Mouse (Mus musculus): ENCODE data around the gene H2afy2. TPM values are rescaled to one million over a fixed set of nuclear protein-coding genes. Genes with fewer than 3 reads are reported as not detected.

The H2afy2 gene
- total and polyA plus RNA-seq, 3 experiments, result 0.25 TPM; not detected in 2

- H3K79me2 ChIP-seq (ENCODE audit: control insufficient read depth, insufficient read depth, low read length, poor library complexity), result no peaks in the 10 kb centered on the region
- no peaks in the 10 kb centered on the region for H3K4me1 ChIP-seq (ENCODE audit: control insufficient read depth in 1 of 2, insufficient read depth in 2 of 2, low read length in 2 of 2)
- no peak overlapping the region for H3K4me3 ChIP-seq (ENCODE audit: control insufficient read depth in 1 of 2, insufficient read depth in 1 of 2, low read depth in 2 of 2, low read length in 2 of 2)
- H3K27ac ChIP-seq (ENCODE audit: control insufficient read depth, low read depth, low read length), result no peak overlapping the region
- H3K9ac ChIP-seq (ENCODE audit: control insufficient read depth, low read depth, low read length, poor library complexity, severe bottlenecking), result no peak overlapping the region
- H3K27me3 ChIP-seq (ENCODE audit: control insufficient read depth in 1 of 2, insufficient read depth in 2 of 2, low read length in 2 of 2), result no peaks in the 10 kb centered on the region
- TF ChIP-seq USF2 (IDR thresholded peaks at IDR 0.05; ENCODE audit: borderline replicate concordance in 1 of 2, insufficient read depth in 1 of 2, low read depth in 1 of 2, low read length in 2 of 2) (no peak), RCOR1 (IDR thresholded peaks at IDR 0.05; ENCODE audit: low read depth, low read length) (no peak), SMC3 (IDR thresholded peaks at IDR 0.05; ENCODE audit: low read depth, low read length) (no peak), MEF2A (IDR thresholded peaks at IDR 0.05; ENCODE audit: extremely low read depth, insufficient replicate concordance, low read depth, low read length, poor library complexity, severe bottlenecking) (no peak), E2F4 (IDR thresholded peaks at IDR 0.05; ENCODE audit: borderline replicate concordance, low read depth, low read length) (no peak), USF1 (IDR thresholded peaks at IDR 0.05; ENCODE audit: low read depth, low read length) (no peak), MYC (IDR thresholded peaks at IDR 0.05; ENCODE audit: low read depth, low read length) (no peak), ZMIZ1 (IDR thresholded peaks at IDR 0.05; ENCODE audit: low read depth, low read length) (no peak), CTCF (IDR thresholded peaks at IDR 0.05 in 2 of 3, conservative IDR thresholded peaks at IDR 0.05 in 1 of 3; ENCODE audit: control insufficient read depth in 1 of 3, insufficient read depth in 1 of 3, low read depth in 2 of 3, low read length in 3 of 3, poor library complexity in 1 of 3, severe bottlenecking in 1 of 3) (no peak), MAX (IDR thresholded peaks at IDR 0.05; ENCODE audit: low read length) (no peak), TCF12 (IDR thresholded peaks at IDR 0.05; ENCODE audit: low read depth, low read length) (no peak), RAD21 (IDR thresholded peaks at IDR 0.05; ENCODE audit: low read depth, low read length) (no peak), ZC3H11A (IDR thresholded peaks at IDR 0.05; ENCODE audit: low read depth, low read length) (no peak), GABPA (IDR thresholded peaks at IDR 0.05; ENCODE audit: low read depth, low read length) (no peak)
- no peak for DNase-seq (ENCODE audit: low read depth, low spot score)
- no peaks in the 10 kb centered on the region; a peak in 1 of 4 replicates for H3K36me3 ChIP-seq (ENCODE audit: control insufficient read depth in 1 of 2, insufficient read depth in 2 of 2, low read length in 2 of 2)
- H3K9me3 ChIP-seq (replicated peaks; ENCODE audit: insufficient read depth, low read length), result no peaks in the 10 kb centered on the region
Measured at GRCm38 (mm10) chr10:61729181-61729580, 54.8 kb downstream of the H2afy2 start.

DNA sequence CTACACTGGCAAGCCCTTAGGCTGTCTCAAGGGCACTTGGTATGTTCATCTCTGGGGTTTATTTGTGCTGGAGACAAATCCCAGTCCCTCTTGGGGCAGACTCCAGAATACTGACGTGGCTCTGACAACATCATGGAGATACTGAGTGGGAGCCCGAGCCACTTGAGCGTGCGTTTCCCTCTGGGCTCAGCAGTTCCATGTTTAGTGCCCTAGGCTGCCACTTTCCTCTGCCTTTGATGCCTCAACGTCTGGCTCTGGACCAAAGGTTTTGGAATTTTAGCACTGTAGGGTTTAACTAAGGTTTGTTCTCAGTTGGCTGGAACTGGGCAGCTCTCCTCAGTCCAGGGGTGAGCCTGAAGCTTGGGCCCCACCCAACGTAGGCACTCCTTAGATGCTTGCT is 60.7 kb downstream of the H2afy2 start:
- TF ChIP-seq ZC3H11A (IDR thresholded peaks at IDR 0.05; ENCODE audit: low read depth, low read length) (no peak), POLR2A (IDR thresholded peaks at IDR 0.05; ENCODE audit: control insufficient read depth in 1 of 2, insufficient read depth in 1 of 2, low read depth in 1 of 2, low read length in 2 of 2, poor library complexity in 1 of 2) (no peak)
- no peaks in the 10 kb centered on the region for H3K36me3 ChIP-seq (ENCODE audit: control insufficient read depth in 1 of 2, insufficient read depth in 2 of 2, low read length in 2 of 2)
- H3K27ac ChIP-seq (ENCODE audit: control insufficient read depth, low read depth, low read length), result no peak overlapping the region
- no peak overlapping the region for H3K4me3 ChIP-seq (ENCODE audit: control insufficient read depth in 1 of 2, insufficient read depth in 1 of 2, low read depth in 2 of 2, low read length in 2 of 2)
- no peaks in the 10 kb centered on the region for H3K79me2 ChIP-seq (ENCODE audit: control insufficient read depth, insufficient read depth, low read length, poor library complexity)
- no peaks in the 10 kb centered on the region for H3K9me3 ChIP-seq (replicated peaks; ENCODE audit: insufficient read depth, low read length)
- H3K27me3 ChIP-seq (ENCODE audit: control insufficient read depth in 1 of 2, insufficient read depth in 2 of 2, low read length in 2 of 2), result no peaks in the 10 kb centered on the region
- no peak overlapping the region for H3K9ac ChIP-seq (ENCODE audit: control insufficient read depth, low read depth, low read length, poor library complexity, severe bottlenecking)
- no peak for DNase-seq (ENCODE audit: low read depth, low spot score)
- no peaks in the 10 kb centered on the region; a peak in 1 of 4 replicates for H3K4me1 ChIP-seq (ENCODE audit: control insufficient read depth in 1 of 2, insufficient read depth in 2 of 2, low read length in 2 of 2)

DNA sequence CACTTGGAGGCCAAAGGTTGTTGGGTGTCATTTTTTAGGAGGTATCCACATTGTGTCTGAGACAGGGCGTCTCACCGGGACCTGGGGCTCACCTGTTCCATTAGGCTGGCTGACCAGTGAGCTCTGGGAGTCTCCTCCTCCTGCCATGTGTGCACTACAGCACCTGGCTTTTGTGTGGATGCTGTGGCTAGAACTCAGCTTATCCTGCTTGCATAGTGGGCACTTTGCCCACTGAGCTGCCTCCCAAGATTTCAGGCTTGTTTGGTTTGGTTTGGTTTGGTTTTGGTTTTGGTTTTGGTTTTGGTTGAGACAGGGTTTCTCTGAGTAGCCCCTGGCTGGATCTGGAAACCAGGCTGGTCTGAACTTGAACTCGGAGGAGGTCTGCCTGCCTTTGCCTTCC is 61.7 kb downstream of the H2afy2 start:
- DNase-seq (ENCODE audit: low read depth, low spot score), result no peak
- Histone ChIP-seq H3K27ac (ENCODE audit: control insufficient read depth, low read depth, low read length) (no peak overlapping the region), H3K36me3 (ENCODE audit: control insufficient read depth in 1 of 2, insufficient read depth in 2 of 2, low read length in 2 of 2) (no peaks in the 10 kb centered on the region), H3K9ac (ENCODE audit: control insufficient read depth, low read depth, low read length, poor library complexity, severe bottlenecking) (no peak overlapping the region), H3K79me2 (ENCODE audit: control insufficient read depth, insufficient read depth, low read length, poor library complexity) (no peaks in the 10 kb centered on the region), H3K27me3 (ENCODE audit: control insufficient read depth in 1 of 2, insufficient read depth in 2 of 2, low read length in 2 of 2) (no peaks in the 10 kb centered on the region), H3K4me1 (ENCODE audit: control insufficient read depth in 1 of 2, insufficient read depth in 2 of 2, low read length in 2 of 2) (no peaks in the 10 kb centered on the region; a peak in 1 of 4 replicates), H3K9me3 (replicated peaks; ENCODE audit: insufficient read depth, low read length) (no peaks in the 10 kb centered on the region), H3K4me3 (ENCODE audit: control insufficient read depth in 1 of 2, insufficient read depth in 1 of 2, low read depth in 2 of 2, low read length in 2 of 2) (no peak overlapping the region)
- TF ChIP-seq SIN3A (IDR thresholded peaks at IDR 0.05; ENCODE audit: low read length) (no peak), HCFC1 (IDR thresholded peaks at IDR 0.05; ENCODE audit: low read depth, low read length) (no peak), TAL1 (IDR thresholded peaks at IDR 0.05; ENCODE audit: low read length) (no peak), JUND (IDR thresholded peaks at IDR 0.05; ENCODE audit: low read depth, low read length) (no peak), TBP (IDR thresholded peaks at IDR 0.05; ENCODE audit: low read depth, low read length) (no peak), USF1 (IDR thresholded peaks at IDR 0.05; ENCODE audit: low read depth, low read length) (no peak), POLR2A (IDR thresholded peaks at IDR 0.05; ENCODE audit: control insufficient read depth in 1 of 2, insufficient read depth in 1 of 2, low read depth in 1 of 2, low read length in 2 of 2, poor library complexity in 1 of 2) (no peak), NELFE (IDR thresholded peaks at IDR 0.05; ENCODE audit: low read depth, low read length) (no peak), CHD1 (IDR thresholded peaks at IDR 0.05; ENCODE audit: low read depth, low read length) (no peak), GATA1 (IDR thresholded peaks at IDR 0.05; ENCODE audit: low read depth, low read length) (no peak), MEF2A (IDR thresholded peaks at IDR 0.05; ENCODE audit: extremely low read depth, insufficient replicate concordance, low read depth, low read length, poor library complexity, severe bottlenecking) (no peak), POLR2AphosphoS2 (IDR thresholded peaks at IDR 0.05; ENCODE audit: low read length) (no peak), SMC3 (IDR thresholded peaks at IDR 0.05; ENCODE audit: low read depth, low read length) (no peak), ZMIZ1 (IDR thresholded peaks at IDR 0.05; ENCODE audit: low read depth, low read length) (no peak), KAT2A (conservative IDR thresholded peaks at IDR 0.05; ENCODE audit: low read depth, low read length) (no peak), NRF1 (IDR thresholded peaks at IDR 0.05; ENCODE audit: insufficient read depth, low read depth, low read length, poor library complexity, severe bottlenecking) (no peak)
